Mouse (Mus musculus) heart, adult 2 months (tissue): ENCODE measurements around the gene Lpin2.

ENCODE experiments used
- CTCF ChIP-seq: fragments of 200-600 bp; IDR thresholded peaks from 2 replicates; pipeline ENCODE4 v1.8.1; 2022; ENCODE audit warnings: antibody characterized with exemption, mild to moderate bottlenecking, moderate library complexity
- EP300 ChIP-seq: fragments of 200-500 bp; IDR thresholded peaks from 2 replicates; pipeline ENCODE4 v1.6.1; 2011; ENCODE audit warnings: low read depth, low read length, control low read depth; ENCODE audit not compliant: insufficient read depth
- POLR2A ChIP-seq: fragments of 200-500 bp; IDR thresholded peaks from 2 replicates; pipeline ENCODE4 v1.6.1; 2011; ENCODE audit warnings: mild to moderate bottlenecking, low read depth, low read length, control low read depth; ENCODE audit not compliant: insufficient read depth

- peak; percentile 56 for TF ChIP-seq CTCF
- TF ChIP-seq POLR2A: no peak
- no peak for TF ChIP-seq EP300
These were observed 17.0 kb downstream of the Lpin2 start for GRCm38 (mm10) chr17:71199346-71199745.
